Mouse (Mus musculus): Measurements from ENCODE around the gene Ptprn.

Gene Ptprn

DNA sequence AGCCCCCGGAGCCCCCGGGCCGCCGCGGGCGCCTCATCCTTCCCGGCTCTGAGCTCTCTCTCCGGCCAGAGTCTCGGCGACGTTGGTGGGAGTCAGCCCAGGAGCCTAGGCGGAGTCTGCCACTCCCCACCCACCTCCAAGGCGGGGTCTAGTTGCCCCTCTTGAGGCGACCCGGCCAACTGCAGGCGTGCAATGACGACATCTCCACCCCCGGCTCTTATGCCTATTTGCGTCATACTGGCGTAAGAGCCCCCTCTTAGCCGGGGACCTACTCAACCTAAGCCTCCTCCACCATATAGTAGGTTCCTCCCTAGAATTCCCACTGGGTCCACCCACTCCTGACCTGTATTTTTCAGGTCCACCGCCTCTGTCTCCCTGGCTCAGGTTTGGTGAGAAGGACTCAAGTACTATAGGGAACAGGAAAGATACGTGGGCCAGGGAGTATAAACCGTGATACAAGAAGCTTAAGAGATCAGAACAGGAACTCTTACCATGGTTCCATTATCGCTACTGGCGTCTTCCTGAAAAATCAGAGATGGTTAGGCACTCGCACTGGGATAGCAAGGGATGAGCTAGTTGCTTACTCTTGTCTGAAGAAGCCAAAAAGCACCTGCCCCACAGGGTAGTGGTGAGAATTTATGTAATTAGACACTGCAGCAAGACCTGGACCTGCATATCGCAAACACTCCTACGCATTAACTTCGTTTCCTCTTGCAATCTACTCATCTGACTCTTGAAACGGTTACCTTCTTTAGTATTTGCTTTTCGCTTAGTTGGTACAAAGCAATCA, at the start of gene Ptprn:
TSS of gene Ptprn (minus strand) at position 412 of the 790 bp plus-strand sequence.
- peak; percentile 90 for DNase-seq

GRCm38 (mm10) chr1:75311694-75312093, 47.4 kb upstream of the Ptprn start:
- DNase-seq = no peak

GRCm38 (mm10) chr1:75304662-75305061, 40.4 kb upstream of the Ptprn start:
- DNase-seq = no peak

GRCm38 (mm10) chr1:75294294-75294693, 30.0 kb upstream of the Ptprn start:
- no peak for DNase-seq

DNA sequence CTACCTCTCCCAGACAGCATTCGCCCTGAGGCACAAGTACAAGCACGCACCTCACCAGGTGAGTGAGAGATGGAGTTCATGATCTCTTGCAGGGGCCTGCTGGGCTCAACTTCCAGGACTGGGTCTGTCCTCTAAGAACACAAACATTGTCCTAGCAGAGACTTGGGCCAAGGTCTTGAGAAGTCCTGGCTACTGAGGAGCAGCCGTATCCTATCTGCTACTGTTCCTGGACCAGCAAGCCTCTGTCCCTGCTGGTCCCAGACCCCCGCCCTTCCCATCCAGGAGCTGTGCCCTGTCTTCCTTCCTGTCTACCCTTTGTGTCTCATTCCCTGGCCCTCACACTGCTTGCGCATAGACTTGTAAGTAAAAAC, 29.0 kb upstream of the Ptprn start:
- no peak for DNase-seq

DNA sequence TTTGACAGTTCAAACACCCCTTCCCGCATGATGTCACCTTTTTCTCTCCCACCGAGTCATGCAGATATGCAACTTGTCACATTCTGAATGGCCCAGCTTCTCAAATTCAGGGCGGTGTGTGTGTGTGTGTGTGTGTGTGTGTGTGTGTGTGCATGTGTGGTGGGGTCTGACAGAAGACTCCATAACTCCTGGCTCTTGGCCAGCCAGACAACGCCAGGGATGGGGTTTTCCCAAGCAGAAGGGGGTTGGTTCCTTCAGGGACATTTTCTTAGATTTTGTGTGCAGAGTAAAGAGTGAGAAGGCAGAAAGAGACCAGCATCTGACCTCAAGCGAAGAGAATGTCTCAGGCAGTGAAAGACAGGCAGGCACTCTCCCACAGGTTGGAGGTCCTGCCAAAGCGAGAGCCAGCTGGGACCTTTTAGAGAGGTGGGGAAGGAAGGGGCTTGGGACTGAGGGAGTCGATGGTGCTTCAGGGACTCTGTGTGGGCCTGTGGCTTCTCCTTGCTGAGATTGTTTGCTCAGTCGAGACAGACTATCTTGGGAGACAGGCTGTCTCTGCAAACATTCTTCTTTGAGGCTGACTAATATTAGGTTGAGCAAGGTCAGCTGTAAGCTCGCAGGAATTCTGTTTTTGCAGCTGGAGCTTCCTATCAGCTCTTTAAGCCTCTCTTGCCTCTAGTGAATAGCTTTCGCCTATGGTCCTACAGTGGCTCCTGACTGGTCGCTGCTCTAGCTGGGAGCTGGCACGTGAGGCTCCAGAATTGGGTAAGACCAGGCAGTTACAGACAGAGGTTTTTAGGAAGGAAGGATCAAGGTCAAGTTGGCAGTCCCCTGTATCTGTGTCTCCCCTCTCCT, 28.4 kb upstream of the Ptprn start:
- no peak for DNase-seq

DNA sequence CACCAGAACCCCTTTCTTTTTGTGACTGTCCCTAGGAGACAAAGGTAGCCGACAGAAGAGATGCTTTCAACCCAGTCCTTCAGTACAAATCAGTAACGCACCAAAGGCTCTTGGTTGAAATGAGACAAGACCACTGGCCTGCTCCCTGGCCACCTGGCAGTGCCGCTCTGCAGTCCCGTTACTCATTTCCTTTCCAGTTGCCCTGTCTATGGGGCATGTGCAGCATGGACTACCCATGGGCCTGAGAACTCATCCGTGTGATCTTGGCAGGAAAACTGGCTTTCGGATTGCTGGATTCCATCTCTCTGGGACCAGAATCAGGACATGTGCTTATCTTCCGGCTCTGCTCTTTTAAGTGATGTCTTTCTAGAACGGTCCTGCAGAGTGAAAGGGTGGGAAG, 27.0 kb upstream of the Ptprn start:
- no peak for DNase-seq

DNA sequence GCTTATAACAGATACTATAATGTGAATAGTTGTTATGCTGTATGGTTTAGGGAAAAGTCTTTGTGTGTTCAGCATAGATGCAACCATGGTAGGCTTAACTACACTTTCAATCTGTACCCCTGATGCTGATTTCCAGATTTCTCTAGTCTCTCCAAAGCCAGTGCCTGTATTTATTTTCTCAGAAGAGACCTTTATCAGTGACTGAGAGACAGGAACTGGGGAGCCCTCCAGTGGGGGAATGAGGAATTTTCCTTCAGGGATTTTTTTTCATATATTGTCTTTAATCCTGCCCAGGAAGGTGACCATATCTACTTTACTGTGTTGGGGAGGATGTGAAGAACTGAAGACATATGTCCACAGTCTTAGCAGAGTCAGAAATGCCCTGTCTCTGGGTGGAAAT, 26.3 kb upstream of the Ptprn start:
- DNase-seq = peak; percentile 36

DNA sequence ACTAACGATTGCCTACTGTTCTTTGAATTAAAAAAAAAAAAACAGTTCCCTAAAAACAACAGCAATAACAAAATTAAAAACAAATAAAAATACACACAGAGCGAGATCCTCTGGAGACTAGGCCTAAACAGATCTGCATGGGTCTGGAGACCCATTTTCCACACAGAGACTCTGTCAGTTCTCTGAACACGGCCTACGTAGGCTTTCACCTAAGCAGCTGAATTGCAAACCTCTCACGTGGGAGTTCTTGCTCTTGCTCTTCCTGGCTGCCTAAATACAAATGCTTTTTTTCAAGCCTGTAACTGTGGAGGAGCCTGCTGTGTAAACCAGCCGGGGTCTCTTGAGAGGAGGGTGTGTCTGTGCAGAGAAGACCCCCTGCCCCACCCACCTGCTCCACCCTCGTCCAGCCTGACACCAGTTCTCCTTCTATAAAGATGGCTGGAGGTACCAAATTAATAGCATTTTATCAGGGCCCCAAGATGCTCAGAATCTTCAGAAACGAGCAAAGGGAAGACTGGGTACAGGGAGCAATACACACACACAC, 25.7 kb upstream of the Ptprn start:
- no peak for DNase-seq

DNA sequence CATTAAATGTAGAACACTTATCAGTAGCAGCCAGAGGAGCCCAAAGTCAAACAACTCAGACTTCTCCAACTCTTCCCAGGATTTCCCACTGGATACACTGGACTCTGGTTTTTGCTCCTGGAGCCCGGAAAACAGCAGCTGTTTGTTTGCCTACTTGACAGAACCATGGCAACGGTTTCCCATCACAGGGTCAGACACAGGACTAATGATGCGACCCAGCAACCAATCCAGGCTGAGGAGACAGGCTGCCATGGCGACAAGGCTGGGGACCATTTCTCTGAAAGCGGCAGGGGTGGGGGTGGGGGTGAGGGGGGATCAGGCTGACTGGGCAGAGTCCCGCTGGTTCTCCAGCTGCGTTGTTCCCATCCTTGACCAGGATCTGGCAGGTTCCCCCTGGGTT, 25.1 kb upstream of the Ptprn start:
- DNase-seq = no peak

DNA sequence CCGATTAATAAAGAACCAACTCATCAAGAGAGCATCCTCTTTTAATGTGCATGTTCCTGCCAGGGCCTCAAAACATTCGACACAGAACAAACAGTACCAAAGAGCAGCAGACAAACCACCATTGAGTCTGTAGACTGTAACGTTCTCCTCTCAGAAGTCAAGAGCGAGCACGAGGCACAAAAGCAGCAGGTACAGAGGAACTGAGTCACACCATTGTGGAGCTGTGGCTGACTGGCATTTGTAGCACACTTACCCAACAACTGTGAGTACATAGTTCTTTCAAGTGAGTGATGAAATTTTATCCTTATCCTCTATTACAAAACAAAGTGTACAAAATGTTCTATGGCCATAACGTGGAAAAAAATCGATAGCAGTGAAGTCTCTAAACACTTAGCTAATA, 20.6 kb upstream of the Ptprn start:
- no peak for DNase-seq

DNA sequence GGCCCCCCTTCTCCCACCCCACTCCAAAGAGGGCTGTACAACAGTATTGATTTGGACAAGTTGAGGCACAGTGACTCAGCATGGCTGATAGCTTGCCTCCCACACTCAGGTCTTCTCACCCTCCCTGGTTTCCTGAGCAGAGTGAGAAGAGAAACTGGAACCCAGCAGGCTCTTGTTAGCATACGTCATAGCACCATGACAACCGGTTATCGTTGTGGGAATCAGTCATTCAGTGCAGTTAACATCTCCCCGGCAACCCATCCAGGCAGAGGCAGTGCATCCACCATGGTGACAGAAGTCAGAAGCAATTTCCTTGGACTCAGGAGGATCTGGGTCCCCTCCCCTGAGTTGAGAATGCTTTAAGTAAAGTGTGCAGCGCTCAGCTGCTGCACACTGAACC, 18.7 kb upstream of the Ptprn start:
- DNase-seq = no peak

GRCm38 (mm10) chr1:75278228-75278627, 13.9 kb upstream of the Ptprn start, which contains the start of gene Resp18:
Gene Resp18, minus strand, starts transcription at chr1:75278415.
- DNase-seq = peak; percentile 53

GRCm38 (mm10) chr1:75277195-75278188, 13.2 kb upstream of the Ptprn start:
- peak; percentile 49 for DNase-seq

DNA sequence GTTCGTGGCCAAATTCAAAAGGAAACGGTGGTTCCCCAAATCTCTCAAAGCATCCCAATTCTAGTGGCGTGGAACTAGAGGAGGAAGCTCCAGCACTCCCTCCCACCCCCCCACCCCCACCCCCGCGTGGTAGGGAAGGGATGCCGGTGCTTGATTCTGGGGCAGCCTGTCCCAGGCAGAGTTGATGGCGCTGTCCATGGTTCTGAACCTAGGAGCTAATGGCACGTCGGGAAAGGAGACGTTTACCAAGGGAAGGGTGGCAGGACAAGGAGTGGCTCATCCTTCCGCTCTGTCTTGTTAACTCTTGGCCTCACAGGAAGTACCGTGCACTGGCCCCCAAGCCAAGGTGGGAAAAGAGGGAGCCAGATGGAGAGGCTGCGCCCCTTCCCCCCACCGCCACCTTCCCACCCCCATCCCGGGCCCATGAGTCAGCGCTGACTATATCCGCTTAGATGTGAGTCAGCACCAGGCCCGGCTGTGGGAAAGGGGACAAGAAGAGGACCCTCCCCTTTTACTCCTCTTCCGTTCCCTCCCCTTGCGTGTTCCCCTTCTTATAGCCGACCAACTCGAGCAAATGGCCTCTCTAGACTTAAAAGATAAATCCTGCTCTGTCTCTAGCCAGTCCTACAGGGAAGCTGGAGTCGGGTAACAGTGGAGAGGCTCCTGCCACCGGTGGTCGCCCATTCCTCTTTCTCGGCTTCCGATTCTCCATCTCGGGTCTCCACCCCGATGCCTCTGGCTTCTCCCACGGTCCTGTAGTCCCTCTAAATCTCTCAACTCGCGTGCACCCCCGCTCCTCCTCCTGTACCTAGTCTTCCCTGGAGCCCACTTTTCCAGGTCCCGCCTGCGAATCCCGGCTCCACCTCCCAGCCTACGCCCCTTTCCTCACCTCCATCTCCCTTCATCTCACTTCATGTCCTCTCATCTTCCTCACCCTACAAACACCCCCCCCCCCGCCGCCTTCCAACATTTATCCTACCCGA, 1.0 kb downstream of the Ptprn start:
- DNase-seq = peak; percentile 70

DNA sequence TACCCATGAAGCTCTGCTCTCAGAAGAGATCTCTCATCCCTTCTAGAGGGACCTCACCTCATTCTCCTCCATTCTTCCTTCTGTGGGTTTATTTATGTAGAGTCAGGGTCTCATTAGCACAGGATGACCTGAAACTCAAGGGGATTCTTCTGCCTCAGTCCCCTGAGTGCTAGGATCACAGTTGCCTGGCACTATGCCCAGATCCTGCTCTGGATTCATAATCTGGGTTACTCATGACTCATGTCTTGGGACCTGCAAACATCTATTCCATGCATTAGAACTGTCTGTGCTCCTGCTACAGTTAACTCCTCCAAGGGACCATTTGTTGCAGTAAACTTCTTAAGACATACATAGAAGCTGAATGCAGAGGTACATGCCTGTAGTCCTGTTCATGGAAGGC, 3.0 kb downstream of the Ptprn start:
- no peak for DNase-seq

DNA sequence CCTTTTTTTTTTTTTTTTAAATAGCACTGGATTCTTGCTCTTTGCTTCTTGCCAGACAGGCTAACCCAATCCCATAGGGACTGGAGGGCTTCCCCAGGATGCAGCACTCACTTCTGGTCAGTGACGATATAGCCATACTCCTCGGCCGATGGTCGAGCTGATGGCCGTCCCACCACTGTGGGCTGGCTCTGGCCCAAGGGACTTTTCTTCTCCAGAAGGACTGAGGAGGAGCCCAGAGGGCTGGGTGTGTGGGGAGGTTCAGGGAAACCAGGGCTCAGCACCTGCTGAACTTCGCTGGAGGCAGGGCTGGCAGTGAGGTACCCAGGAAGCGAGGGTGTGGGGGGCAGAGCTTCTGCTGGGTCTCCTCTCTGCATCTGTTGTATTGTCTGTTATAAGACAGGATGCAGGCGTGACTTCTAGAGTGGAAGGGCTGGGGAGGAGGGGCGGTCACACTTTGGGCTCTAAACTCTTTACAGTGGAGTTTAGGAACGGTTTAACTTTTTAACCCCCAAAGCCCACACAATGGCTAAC, 8.7 kb downstream of the Ptprn start:
- DNase-seq = peak; percentile 45

DNA sequence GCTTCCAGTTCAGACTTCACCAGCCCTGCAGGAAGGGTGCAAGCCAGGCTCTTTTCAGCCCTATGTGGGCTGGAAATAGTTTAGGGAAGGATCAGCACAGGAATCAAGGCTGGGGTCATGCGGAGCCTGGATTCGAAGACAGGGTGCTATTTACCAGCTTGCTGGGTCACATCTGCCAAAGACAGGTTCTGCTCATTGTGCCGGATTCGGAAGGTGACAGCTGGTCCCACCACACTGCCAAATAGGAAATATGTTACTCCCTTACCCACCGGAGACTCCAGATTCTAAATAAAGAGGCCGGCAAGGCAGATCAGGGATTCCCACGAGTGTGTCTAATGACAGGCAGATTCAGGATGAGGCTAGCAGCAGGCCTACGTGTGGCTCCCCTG, 9.7 kb downstream of the Ptprn start:
- DNase-seq = no peak

DNA sequence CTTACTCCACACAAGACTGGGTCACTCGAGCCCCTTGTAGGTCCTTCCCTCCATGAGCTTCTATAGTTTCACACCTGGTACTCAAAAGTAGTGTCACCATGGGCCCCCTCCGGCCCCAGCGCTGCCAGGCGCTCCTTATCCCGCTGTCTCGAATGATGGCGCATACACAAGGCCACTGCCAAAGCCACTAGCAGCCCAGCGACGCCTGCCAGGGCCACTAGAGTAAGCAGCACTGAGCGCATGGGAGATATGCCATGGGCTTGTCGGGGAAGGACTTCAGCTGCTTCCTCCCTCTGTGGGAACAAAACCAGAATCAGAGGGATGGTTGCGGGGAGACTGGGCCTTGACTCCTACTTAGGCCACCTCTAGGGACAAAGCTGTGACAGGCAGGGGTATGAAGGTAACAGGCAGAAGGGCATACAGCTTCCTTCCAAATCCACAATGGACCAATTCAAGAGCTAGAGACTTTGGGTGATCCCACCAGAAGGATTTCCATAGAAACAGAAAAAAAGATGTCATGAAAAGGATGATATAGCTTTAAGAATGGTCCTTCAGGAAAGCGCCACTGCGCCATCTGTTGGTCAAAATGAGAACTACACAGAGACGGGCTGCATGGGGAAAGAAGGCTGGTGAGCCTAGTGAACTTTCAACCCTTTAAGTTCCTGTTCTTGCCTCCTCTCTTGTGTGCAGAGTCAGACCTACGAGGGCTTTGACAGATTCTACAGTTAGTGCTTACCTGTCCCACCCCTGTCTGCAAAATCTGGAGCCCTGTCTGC, 10.3 kb downstream of the Ptprn start:
- peak; percentile 78 for DNase-seq

DNA sequence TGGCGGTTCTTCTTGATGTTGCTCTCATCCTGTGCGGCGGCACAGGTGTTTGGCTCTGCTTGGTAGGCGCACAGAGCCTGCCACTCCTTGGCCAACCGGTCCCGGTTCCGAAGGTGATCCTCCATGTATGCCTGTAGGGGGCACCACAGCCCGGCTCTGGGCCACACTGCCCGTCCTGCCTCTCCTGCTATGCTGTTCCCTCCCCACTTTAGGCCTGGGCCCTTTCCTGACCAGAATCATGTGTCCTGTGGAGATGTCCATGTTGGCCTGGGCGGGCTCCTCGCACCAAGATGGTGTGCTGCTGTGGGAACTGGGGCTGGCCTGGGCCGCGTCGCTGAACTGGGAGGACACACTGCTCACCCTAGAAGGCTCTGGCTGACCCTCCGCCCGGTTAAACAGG, 11.3 kb downstream of the Ptprn start:
- peak; percentile 60 for DNase-seq

Measured in cerebellum, adult 11-12 months (tissue).